Mouse (Mus musculus): Measurements from ENCODE around the gene Nab1. TPM values are rescaled to one million over a fixed set of nuclear protein-coding genes. Genes with fewer than 3 reads are reported as not detected.
"Not testable (repeated sequence)": the region's sequence is repeated elsewhere in the genome, so short reads cannot be mapped to it uniquely, and the experiment has no call there.

The Nab1 gene
- polyA plus RNA-seq (2012; rRNA removed): 6.8 and 9.5 TPM in 2 replicates

GRCm38 (mm10) chr1:52500314-52500981, at the start of gene Nab1:
Gene Nab1 (minus strand): TSS chr1:52500679.
- DNase-seq (ENCODE audit: low read depth, low spot score): peak; percentile 44
- WGBS: 3% methylated on average over 56 of the region's 80 CpGs

GRCm38 (mm10) chr1:52547451-52547850, 47.0 kb upstream of the Nab1 start:
- WGBS: 84% methylated on average over 5 of the region's 5 CpGs
- no peak for DNase-seq (ENCODE audit: low read depth, low spot score)

GRCm38 (mm10) chr1:52546796-52547195, 46.3 kb upstream of the Nab1 start:
- 70% methylated on average over 3 of the region's 3 CpGs for WGBS
- no peak for DNase-seq (ENCODE audit: low read depth, low spot score)

- 93% methylated on average over 3 of the region's 3 CpGs for WGBS
- not testable (repeated sequence) for DNase-seq (ENCODE audit: low read depth, low spot score)
Measured at GRCm38 (mm10) chr1:52540124-52540523, 39.6 kb upstream of the Nab1 start.

- no peak for DNase-seq (ENCODE audit: low read depth, low spot score)
Measured at GRCm38 (mm10) chr1:52529933-52530332, 29.5 kb upstream of the Nab1 start.

GRCm38 (mm10) chr1:52527656-52528055, 27.2 kb upstream of the Nab1 start:
- WGBS: 67% methylated on average over 2 of the region's 2 CpGs
- DNase-seq (ENCODE audit: low read depth, low spot score): no peak

- WGBS: 68% methylated on average over 2 of the region's 2 CpGs
- no peak for DNase-seq (ENCODE audit: low read depth, low spot score)
Measured at GRCm38 (mm10) chr1:52527252-52527651, 26.8 kb upstream of the Nab1 start.

- WGBS: 68% methylated on average over 5 of the region's 5 CpGs
Measured at GRCm38 (mm10) chr1:52524663-52525062, 24.2 kb upstream of the Nab1 start.

GRCm38 (mm10) chr1:52524150-52524549, 23.7 kb upstream of the Nab1 start:
- no peak for DNase-seq (ENCODE audit: low read depth, low spot score)
- 51% methylated on average over 7 of the region's 7 CpGs for WGBS

More at GRCm38 (mm10) chr1:52524663-52525062, 24.2 kb upstream of the Nab1 start:
- no peak for DNase-seq (ENCODE audit: low read depth, low spot score)

- 52% methylated on average over 8 of the region's 8 CpGs for WGBS
- DNase-seq (ENCODE audit: low read depth, low spot score): no peak
Measured at GRCm38 (mm10) chr1:52521436-52521993, 21.0 kb upstream of the Nab1 start.

- WGBS: 86% methylated on average over 7 of the region's 7 CpGs
- no peak for DNase-seq (ENCODE audit: low read depth, low spot score)
Measured at GRCm38 (mm10) chr1:52520131-52520530, 19.7 kb upstream of the Nab1 start.

- WGBS: 39% methylated on average over 3 of the region's 3 CpGs
- no peak for DNase-seq (ENCODE audit: low read depth, low spot score)
Measured at GRCm38 (mm10) chr1:52515249-52515648, 14.8 kb upstream of the Nab1 start.

- no peak for DNase-seq (ENCODE audit: low read depth, low spot score)
- 91% methylated on average over 1 of the region's 1 CpGs for WGBS
Measured at GRCm38 (mm10) chr1:52511788-52512425, 11.4 kb upstream of the Nab1 start.

GRCm38 (mm10) chr1:52506211-52506610, 5.7 kb upstream of the Nab1 start:
- DNase-seq (ENCODE audit: low read depth, low spot score): no peak
- whole genome bisulfite sequencing: 70% methylated on average over 1 of the region's 1 CpGs

- DNase-seq (ENCODE audit: low read depth, low spot score): no peak
- 45% methylated on average over 4 of the region's 4 CpGs for WGBS
Measured at GRCm38 (mm10) chr1:52502296-52502695, 1.8 kb upstream of the Nab1 start.

GRCm38 (mm10) chr1:52501688-52502133, 1.2 kb upstream of the Nab1 start:
- WGBS: 21% methylated on average over 10 of the region's 10 CpGs
- peak; percentile 52 for DNase-seq (ENCODE audit: low read depth, low spot score)

- DNase-seq (ENCODE audit: low read depth, low spot score): no peak
- WGBS: 13% methylated on average over 1 of the region's 1 CpGs
Measured at GRCm38 (mm10) chr1:52501090-52501489, 611 bp upstream of the Nab1 start.

- peak; percentile 36 for DNase-seq (ENCODE audit: low read depth, low spot score)
- under 1% methylated on average over 48 of the region's 68 CpGs for WGBS
Measured at GRCm38 (mm10) chr1:52499601-52500313, 722 bp downstream of the Nab1 start.

GRCm38 (mm10) chr1:52498786-52499450, 1.6 kb downstream of the Nab1 start:
- no peak for DNase-seq (ENCODE audit: low read depth, low spot score)
- WGBS: 6% methylated on average over 6 of the region's 6 CpGs

All from large intestine, adult 2 months (tissue).